Mouse (Mus musculus) kidney, adult 8-10 months (tissue): ENCODE measurements around the gene Prpsap1.
"Not testable (repeated sequence)": the region's sequence is repeated elsewhere in the genome, so short reads cannot be mapped to it uniquely, and the experiment has no call there.

Experiments used
- DNase-seq, 2 experiments: peaks; one replicate each; pipeline ENCODE4 v3.0.0; 2022

Prpsap1 gene

GRCm38 (mm10) chr11:116426852-116427575 lies 67.0 kb downstream of the Prpsap1 start:
- no peak for DNase-seq

GRCm38 (mm10) chr11:116426328-116426727 lies 67.7 kb downstream of the Prpsap1 start:
- DNase-seq: not testable (repeated sequence)

- no peak for DNase-seq
Observed at GRCm38 (mm10) chr11:116424621-116425407, 69.2 kb downstream of the Prpsap1 start.

- no peak for DNase-seq
Observed at GRCm38 (mm10) chr11:116423782-116424620, 70.0 kb downstream of the Prpsap1 start.

GRCm38 (mm10) chr11:116423214-116423613 lies 70.8 kb downstream of the Prpsap1 start:
- no peak for DNase-seq

GRCm38 (mm10) chr11:116422562-116422961 lies 71.4 kb downstream of the Prpsap1 start:
- no peak for DNase-seq

- DNase-seq: no peak
Observed at GRCm38 (mm10) chr11:116421102-116421501, 72.9 kb downstream of the Prpsap1 start.
